Mouse (Mus musculus) left cerebral cortex, postnatal 14 days (tissue): ENCODE measurements around the gene Slc29a1. TPM values are rescaled to one million over a fixed set of nuclear protein-coding genes. Genes with fewer than 3 reads are reported as not detected.

Experiments
- DNase-seq, 2 experiments: peaks; one replicate each; pipeline ENCODE4 v3.0.0; 2021 to 2022; ENCODE audit warnings: low spot score in 2 of 2, mixed read lengths in 1 of 2
- intact Hi-C: fragments of 180-260 bp; cut with DNase I; formaldehyde crosslinking; loops from one replicate; pipeline ENCODE4 v1.15.1; 2025
- total RNA-seq, 2 experiments: library from RNA; stranded (reverse); gene quantifications; 2 replicates each; pipeline ENCODE4 v1.2.3; 2021

Slc29a1 gene
- total RNA-seq, 2 experiments from 2014 or later = 21.0 to 24.4 TPM

DNA sequence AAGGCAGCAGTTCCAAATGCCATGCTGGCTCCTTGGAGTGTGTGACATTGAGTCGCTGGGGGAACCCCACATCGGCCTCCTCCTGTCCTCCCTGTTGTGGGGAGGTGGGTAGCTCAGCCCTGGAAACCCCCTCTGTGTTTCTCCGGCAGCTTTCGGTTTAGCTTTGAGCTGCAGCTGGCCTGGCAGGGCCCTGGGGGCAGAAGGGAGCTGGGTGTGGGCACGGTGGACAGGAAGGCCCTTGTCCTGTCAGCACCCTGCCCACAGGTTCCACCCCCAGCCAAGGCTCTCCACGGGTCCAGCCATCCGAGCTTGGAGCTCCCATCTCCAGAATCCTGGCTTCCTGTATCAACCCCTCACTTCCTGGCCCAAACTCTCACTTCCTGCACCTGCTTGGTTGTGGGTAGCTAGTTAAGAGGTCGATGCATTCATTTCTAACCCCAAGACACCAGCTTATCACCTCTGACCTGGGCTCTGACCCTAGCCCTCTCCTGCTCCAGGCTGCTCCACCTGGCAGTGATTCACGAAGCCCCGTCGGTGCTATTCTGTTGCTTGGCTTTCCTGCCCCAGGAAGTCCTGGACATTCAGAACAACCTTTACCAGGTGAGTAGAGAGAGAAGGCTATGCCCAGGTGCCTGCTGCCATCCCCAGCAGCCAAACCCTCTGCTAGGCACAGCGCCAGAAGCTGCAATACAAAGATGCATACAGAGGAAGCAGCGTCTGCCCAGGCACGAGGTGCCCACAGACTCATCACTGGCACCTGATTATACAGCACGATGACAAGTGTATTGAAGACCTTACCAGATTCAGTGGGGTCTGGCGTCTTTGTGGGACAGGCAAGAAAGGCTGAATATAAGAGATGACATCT, 41.2 kb downstream of the Slc29a1 start:
- intact Hi-C loops = no loop called here
- no peak for DNase-seq

DNA sequence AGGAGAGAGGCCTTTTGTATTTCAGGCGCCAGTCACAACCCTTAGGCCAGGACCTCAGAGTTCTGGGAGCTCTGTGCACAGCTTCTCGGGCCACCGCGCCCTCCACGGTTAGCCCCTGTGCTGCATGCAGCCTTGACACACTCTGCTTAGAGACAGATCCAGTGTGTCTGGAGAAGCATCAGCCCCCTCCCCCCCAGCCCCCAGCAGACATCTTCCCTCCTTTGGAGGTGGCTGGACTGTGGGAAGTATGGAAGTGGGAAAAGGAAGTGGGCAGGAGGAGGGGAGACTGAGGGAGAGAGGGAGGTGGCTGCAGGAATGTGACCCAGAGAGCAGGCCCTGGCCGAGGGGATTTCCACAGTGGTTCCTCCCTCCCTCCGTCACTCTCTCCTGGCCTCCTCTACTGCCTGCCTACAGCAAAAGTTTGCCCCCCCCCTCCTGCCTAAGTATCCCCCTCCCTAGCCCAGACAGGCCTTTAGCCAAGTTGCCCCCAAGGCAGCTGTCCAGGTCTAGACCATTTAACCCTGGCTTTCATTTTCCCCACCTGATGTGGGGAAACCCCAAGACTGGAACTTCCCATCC, 42.1 kb downstream of the Slc29a1 start:
- DNase-seq = no peak
- intact Hi-C loops = no loop called here

- DNase-seq = no peak
- intact Hi-C loops = no loop called here
Observed at GRCm38 (mm10) chr17:45556514-45557245, 42.7 kb downstream of the Slc29a1 start.

GRCm38 (mm10) chr17:45556107-45556489, 43.3 kb downstream of the Slc29a1 start:
- DNase-seq = no peak
- intact Hi-C loops = no loop called here

DNA sequence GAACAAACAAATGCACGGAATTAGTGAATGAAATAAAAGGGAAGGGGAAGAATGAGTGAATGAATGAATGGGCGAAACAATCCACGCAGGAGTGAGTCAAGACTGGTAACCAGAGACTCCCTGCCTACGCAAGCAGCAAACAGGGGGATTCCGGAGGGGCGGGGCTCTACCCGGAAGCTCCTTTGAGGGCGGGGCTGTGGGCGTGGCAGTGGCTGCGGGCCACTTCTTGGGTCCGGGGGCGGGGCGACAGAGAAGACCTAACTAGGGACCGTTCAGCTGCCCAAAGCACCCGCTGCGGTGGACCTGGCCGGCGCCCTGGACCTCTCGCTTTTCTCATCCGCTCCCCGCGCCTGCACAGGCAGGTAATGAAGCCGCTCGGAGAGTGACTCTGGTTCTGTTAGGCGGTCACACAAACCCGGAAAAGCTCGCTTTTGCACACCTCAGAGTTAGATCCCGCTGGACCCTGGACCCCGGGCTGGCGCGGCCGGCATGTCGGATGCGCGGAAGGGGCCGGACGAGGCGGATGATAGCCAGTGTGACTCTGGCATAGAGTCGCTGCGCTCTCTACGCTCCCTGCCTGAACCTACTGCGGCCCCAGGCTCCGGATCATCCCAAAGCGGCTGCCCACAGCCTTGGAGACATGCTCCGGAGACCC, 43.8 kb downstream of the Slc29a1 start, which contains the start of gene Nfkbie:
TSS of gene Nfkbie (plus strand) at position 252 of the 655 bp plus-strand sequence.
- intact Hi-C loops = no loop called here
- peak; percentile 88 to 90 for DNase-seq

GRCm38 (mm10) chr17:45554420-45554819, 45.0 kb downstream of the Slc29a1 start:
- DNase-seq = no peak
- intact Hi-C loops = no loop called here

GRCm38 (mm10) chr17:45553065-45553464, 46.3 kb downstream of the Slc29a1 start:
- intact Hi-C loops = no loop called here
- DNase-seq = no peak

GRCm38 (mm10) chr17:45551816-45552451, 47.5 kb downstream of the Slc29a1 start:
- intact Hi-C loops = loop anchor here (1.0 kb wide), 1 partner anchor 74 kb away; no protein-coding TSS in a partner anchor
- peak; percentile 87 for DNase-seq

DNA sequence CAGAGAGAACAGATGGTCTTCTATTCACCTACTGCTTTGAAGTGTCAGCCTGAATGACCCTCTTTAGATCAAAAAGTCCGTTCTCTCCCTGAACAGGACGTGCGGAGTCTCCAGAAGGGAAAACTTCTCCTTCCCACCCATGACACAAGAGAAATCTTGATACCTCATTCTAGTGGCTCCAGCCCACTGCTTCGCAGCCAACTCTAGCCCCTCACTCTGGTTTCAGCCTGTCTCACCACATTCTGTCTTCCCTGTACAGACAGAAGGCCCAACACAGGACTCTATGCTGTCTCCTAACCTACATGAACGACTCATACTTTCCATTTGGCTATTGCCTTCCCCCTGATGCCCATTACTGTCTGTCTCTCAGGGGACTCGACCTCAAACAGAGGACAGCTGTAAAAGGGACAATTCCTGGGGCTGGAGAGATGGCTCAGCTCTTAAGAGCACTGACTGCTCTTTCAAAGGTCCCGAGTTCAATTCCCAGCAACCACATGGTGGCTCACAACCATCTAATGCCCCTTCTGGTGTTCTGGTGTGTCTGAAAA, 48.1 kb downstream of the Slc29a1 start:
- DNase-seq = no peak
- intact Hi-C loops = no loop called here

DNA sequence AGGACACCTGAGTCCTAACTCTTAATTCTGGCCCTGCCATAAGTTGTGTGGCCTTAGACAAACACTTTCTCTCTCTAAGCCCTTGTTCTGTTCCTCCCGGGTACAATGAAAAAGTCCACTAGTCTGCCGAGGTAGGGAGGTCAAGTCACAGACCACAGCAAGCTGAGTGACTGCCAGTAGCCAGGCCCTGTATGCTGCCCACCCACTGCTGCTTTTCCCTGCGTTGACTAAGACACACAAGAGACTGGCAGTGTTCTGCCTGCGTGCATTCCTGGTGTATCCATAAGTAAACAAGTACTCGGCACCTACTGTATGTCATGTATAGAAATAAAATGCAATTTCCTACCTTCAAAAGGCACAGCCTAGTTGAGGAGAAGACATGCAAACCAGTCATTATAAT, 49.2 kb downstream of the Slc29a1 start:
- DNase-seq = no peak
- intact Hi-C loops = no loop called here

DNA sequence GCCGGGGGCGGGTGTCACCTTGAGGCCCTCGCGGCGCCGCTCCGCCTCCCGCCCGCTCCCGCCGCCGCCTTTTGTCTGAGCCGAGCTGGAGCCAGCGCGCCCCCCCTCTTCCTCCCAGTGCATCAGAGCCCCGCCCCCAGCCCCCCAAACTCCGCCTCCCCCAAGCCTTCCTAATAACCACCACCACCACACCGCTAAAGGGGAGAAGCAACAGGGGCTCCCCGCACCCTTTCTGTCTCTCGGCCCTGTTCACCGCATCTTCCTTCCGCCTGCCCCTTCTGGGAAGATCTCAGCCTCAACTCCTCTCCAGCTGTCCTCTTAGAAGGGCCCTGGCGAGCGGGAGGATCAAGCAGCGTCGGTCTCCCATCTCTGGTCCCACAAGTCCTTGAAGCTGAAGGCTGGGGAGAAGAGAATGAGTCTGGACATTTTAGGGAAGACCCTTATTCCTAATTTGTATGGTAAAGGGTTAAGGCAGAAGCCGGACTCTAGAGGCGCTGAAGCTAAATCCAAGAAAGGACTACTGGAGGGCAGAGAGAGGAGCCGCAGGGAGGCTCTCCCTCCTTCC, 49.7 kb downstream of the Slc29a1 start, which contains the start of gene Tmem151b:
TSS of gene Tmem151b (minus strand) at position 61 of the 565 bp plus-strand sequence.
- DNase-seq = peak; percentile 63 to 72
- intact Hi-C loops = loop anchor here (2.0 kb wide), 1 partner anchor 33 kb away; no protein-coding TSS in a partner anchor

DNA sequence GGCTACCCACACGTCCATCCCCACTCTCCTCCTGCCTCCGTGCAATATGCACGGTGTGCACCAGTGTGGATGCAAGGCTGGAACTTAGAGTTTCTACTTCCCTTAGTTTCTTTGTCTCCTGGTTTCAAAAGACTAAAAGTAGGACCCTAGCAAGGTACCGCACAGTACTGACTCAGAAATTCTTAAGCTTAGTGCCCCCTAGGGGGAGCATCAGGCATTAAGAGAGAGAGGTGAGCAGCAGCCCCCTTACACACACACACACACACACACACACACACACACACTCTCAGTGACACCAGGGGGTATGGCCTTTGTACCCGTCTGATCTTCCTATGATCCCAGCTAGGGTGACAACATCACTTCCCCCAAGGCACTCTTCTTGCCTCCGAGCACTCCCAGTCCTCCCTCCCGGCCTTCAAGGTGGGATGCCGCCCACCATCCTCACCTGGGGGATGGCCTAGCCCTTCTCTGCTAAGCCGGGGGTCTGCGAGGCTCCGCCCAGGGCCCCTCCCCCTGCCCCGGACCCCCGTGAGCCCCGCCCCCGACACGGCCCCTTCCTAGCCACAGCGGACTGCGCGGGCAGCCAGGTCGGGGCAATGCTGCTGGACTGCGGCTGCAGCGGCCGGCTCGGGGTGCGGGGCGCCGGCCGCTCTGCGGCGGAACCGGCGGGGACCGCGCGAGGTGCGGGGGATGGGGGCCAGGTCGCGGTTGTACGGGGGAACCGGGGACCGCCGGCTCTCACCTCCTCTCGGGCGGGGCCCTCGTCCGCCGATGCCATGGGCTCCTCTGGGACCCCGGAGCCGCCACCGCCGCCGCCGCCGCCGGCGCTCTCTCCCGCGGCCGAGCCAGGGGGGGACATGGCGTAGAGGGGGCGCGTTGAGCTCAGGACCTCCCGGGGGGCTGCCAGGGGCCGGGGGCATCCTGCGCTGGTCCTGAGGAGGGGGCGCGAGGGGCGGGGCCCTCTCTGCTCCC, 50.6 kb downstream of the Slc29a1 start:
- peak; percentile 79 to 87 for DNase-seq
- intact Hi-C loops = loop anchor here (2.0 kb wide), 1 partner anchor 32 kb away; no protein-coding TSS in a partner anchor

DNA sequence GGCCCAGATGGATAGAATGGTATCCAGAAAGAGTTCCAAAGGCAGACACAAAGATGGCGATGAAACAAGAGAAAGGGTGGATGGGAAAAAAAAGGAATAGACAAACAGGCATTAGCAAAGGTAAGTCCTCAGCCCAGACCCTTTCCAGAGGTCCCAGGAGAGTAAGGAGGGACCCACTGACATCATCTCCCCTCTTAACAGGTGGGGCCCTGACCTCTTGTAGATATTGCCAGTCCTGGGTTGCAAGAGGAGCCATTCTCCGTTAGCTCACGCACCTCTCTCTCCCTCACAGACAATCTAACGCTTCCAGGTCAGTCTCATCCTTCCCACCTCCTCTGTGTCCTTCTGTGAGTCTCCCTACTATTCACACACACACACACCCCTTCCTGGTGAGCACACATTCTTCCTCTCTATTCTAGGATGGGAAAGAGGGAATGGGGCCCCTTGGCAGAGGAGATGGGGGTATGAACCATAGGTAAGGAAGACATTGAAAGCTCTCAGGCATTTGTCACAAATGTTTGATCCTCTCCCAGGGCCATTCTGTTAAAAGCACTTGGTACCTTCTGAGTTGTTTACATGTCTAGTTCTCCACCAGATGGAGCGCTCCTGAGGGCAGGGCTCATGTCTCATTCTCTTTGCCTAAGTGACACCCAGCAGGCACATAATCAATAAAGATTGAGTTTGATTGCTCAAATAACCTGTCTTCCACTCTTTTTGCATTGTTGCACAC, 51.8 kb downstream of the Slc29a1 start:
- no peak for DNase-seq
- intact Hi-C loops = loop anchor here (2.0 kb wide), 1 partner anchor 31 kb away; no protein-coding TSS in a partner anchor

- no peak for DNase-seq
- intact Hi-C loops = no loop called here
Observed at GRCm38 (mm10) chr17:45546941-45547340, 52.5 kb downstream of the Slc29a1 start.

GRCm38 (mm10) chr17:45545278-45545961, 54.0 kb downstream of the Slc29a1 start:
- DNase-seq = no peak
- intact Hi-C loops = no loop called here

DNA sequence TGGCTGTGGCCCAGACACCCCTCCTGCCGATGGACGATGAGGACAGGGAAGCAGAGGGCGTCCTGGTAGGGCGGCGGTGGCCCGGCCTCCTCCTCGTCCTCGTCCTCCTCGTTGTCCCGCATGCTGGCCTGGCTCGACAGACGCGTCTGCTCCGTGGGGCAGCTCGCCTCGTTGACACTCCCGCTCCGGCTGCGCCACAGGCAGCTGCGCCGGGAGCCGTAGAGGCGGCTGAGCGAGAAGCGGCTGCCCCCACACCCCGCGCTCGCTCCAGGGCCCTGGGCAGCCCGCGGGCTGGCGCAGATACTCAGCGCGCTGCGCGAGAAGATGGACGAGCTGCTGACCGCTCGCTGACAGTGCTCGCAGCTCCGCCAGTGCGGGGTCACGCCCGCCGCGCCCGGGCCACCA, 54.5 kb downstream of the Slc29a1 start:
- intact Hi-C loops = no loop called here
- no peak for DNase-seq
